Mouse (Mus musculus): ENCODE measurements around the gene Fen1.

DNA sequence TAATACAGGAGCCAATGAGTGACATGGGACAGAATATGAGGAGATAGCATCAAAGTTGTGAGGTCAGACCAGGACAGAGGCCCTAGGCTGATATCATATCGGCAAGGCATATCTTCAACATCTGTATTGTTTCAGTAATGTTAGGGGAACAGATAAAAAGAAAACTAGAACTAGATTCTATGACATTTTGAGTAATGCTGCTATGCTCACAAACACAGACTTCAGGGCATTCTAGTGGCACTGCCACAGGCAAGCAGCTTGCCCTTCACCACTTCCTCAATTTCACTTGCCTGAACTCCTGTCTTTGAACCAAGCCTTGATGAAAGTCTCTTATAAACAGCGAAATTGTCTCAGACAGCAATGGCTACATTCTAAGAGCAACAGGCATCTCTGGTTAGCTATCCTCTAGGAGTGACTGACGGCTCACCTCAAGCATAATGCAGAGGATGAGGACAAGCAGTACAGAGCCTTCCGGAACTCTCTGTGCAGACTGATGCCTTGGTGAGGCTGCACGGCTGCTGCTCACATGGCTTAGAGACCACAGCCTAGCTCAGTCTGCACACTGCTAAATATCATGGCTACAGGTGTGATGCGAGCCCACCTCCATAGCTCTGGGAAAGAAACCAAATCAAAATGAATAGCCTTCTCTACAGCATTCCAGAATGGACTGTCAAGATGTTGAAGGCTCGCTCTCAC lies 30.0 kb downstream of the Fen1 start:
- no peak for TF ChIP-seq EP300 (IDR thresholded peaks at IDR 0.05)
- TF ChIP-seq CTCF (IDR thresholded peaks at IDR 0.05) = no peak
